Mouse (Mus musculus): ENCODE results near the gene Ankrd34b.

DNA sequence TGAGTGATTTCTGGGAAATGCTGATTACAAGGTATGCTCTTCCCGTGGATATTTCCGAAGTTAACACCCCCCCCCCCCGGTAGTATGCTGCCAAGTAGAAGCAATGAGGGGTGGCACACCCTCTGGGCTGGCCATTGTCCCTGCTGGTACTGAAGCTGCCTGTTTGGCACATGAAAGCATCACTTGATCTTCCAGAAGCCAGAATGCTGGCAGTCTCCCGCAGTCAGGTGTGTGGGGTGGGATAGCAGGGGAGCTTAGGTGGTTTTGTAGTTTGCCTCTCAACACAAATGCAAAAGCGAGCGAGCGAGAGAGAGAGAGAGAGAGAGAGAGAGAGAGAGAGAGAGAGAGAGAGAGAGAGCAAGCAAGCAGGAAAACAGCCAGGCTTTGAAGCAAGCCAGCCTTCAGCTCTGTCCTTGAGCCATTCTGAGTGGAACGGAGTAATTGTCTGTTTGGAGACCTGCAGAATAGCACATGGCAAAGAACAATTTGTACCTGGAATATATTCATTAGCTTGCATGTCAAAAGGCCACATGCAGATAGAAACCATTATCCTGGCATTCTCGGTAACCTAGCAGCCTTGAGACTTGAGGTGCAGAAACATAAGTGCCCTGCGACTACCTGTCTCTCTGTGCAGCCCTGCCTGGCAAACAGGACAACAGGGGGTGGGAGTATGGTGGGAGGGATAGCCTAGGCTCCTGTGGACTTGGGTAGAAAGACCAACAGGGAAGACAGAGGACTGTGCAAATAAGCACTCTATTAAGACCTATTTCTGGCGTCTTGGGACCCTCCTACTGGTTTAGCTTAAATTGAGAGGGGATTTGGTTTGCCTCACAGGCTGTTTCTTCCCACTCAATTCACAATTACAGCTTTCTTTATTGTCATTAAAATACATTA, 27.0 kb upstream of the Ankrd34b start:
- TF ChIP-seq CTCF (IDR thresholded peaks at IDR 0.05 in 2 of 3, conservative IDR thresholded peaks at IDR 0.05 in 1 of 3; ENCODE audit: control insufficient read depth in 1 of 3, insufficient read depth in 1 of 3, low read depth in 2 of 3, low read length in 3 of 3, poor library complexity in 1 of 3, severe bottlenecking in 1 of 3), result no peak
- no peak for TF ChIP-seq SIN3A (IDR thresholded peaks at IDR 0.05; ENCODE audit: low read length)
- no peak for TF ChIP-seq CHD2 (IDR thresholded peaks at IDR 0.05; ENCODE audit: low read length)
- no peak for TF ChIP-seq CHD1 (IDR thresholded peaks at IDR 0.05; ENCODE audit: low read depth, low read length)
- TF ChIP-seq GATA1 (IDR thresholded peaks at IDR 0.05; ENCODE audit: low read depth, low read length), result no peak
- TF ChIP-seq EP300 (IDR thresholded peaks at IDR 0.05; ENCODE audit: low read depth in 1 of 2, low read length in 2 of 2), result no peak
- no peak for TF ChIP-seq POLR2A (IDR thresholded peaks at IDR 0.05; ENCODE audit: control insufficient read depth in 1 of 2, insufficient read depth in 1 of 2, low read depth in 1 of 2, low read length in 2 of 2, poor library complexity in 1 of 2)
- no peak for TF ChIP-seq UBTF (IDR thresholded peaks at IDR 0.05; ENCODE audit: borderline replicate concordance, insufficient read depth, low read depth, low read length)
- TF ChIP-seq KAT2A (conservative IDR thresholded peaks at IDR 0.05; ENCODE audit: low read depth, low read length), result no peak
